Mouse (Mus musculus): ENCODE results near the gene Slc7a11. TPM values are rescaled to one million over a fixed set of nuclear protein-coding genes. Genes with fewer than 3 reads are reported as not detected.

Gene Slc7a11
- polyA plus RNA-seq, 1 experiment: 0.02 TPM

GRCm38 (mm10) chr3:50367175-50367574 lies 76.2 kb downstream of the Slc7a11 start:
- TF ChIP-seq GATA1 (IDR thresholded peaks at IDR 0.05; ENCODE audit: low read length): no peak

GRCm38 (mm10) chr3:50363659-50364058 lies 79.8 kb downstream of the Slc7a11 start:
- no peak for TF ChIP-seq GATA1 (IDR thresholded peaks at IDR 0.05; ENCODE audit: low read length)

GRCm38 (mm10) chr3:50347081-50347480 lies 96.3 kb downstream of the Slc7a11 start:
- no peak for TF ChIP-seq GATA1 (IDR thresholded peaks at IDR 0.05; ENCODE audit: low read length)

GRCm38 (mm10) chr3:50344411-50344810 lies 99.0 kb downstream of the Slc7a11 start:
- no peak for TF ChIP-seq GATA1 (IDR thresholded peaks at IDR 0.05; ENCODE audit: low read length)

GRCm38 (mm10) chr3:50324524-50324923 lies 118.9 kb downstream of the Slc7a11 start:
- TF ChIP-seq GATA1 (IDR thresholded peaks at IDR 0.05; ENCODE audit: low read length): no peak

- TF ChIP-seq GATA1 (IDR thresholded peaks at IDR 0.05; ENCODE audit: low read length): no peak
These were observed 119.5 kb downstream of the Slc7a11 start for GRCm38 (mm10) chr3:50323881-50324280.

GRCm38 (mm10) chr3:50320862-50321261 lies 122.6 kb downstream of the Slc7a11 start:
- TF ChIP-seq GATA1 (IDR thresholded peaks at IDR 0.05; ENCODE audit: low read length): no peak

- TF ChIP-seq GATA1 (IDR thresholded peaks at IDR 0.05; ENCODE audit: low read length): no peak
These were observed 125.3 kb downstream of the Slc7a11 start for GRCm38 (mm10) chr3:50318074-50318473.

- TF ChIP-seq GATA1 (IDR thresholded peaks at IDR 0.05; ENCODE audit: low read length): no peak
These were observed 129.6 kb downstream of the Slc7a11 start for GRCm38 (mm10) chr3:50313816-50314215.

- no peak for TF ChIP-seq GATA1 (IDR thresholded peaks at IDR 0.05; ENCODE audit: low read length)
These were observed 135.8 kb downstream of the Slc7a11 start for GRCm38 (mm10) chr3:50307339-50308327.

- no peak for TF ChIP-seq GATA1 (IDR thresholded peaks at IDR 0.05; ENCODE audit: low read length)
These were observed 137.1 kb downstream of the Slc7a11 start for GRCm38 (mm10) chr3:50306334-50306733.

- TF ChIP-seq GATA1 (IDR thresholded peaks at IDR 0.05; ENCODE audit: low read length): no peak
These were observed 139.3 kb downstream of the Slc7a11 start for GRCm38 (mm10) chr3:50304137-50304536.

- no peak for TF ChIP-seq GATA1 (IDR thresholded peaks at IDR 0.05; ENCODE audit: low read length)
These were observed 140.8 kb downstream of the Slc7a11 start for GRCm38 (mm10) chr3:50302648-50303047.

GRCm38 (mm10) chr3:50300952-50301303 lies 142.5 kb downstream of the Slc7a11 start:
- TF ChIP-seq GATA1 (IDR thresholded peaks at IDR 0.05; ENCODE audit: low read length): no peak

GRCm38 (mm10) chr3:50300002-50300951 lies 143.1 kb downstream of the Slc7a11 start:
- TF ChIP-seq GATA1 (IDR thresholded peaks at IDR 0.05; ENCODE audit: low read length): no peak

Measured in G1E-ER4 (cell line).